Mouse (Mus musculus) hindbrain, embryonic 15.5 days (tissue): ENCODE data around the gene Gja4. TPM values are rescaled to one million over a fixed set of nuclear protein-coding genes. Genes with fewer than 3 reads are reported as not detected.

Experiments used
- ATAC-seq: fragments of 200-750 bp; cut with Nextera tagmentation; 2 replicates; pipeline ENCODE4 v1.8.0; 2017; ENCODE audit warnings: low read depth, moderate number of reproducible peaks, moderate TSS enrichment; ENCODE audit not compliant: low FRiP score
- H3K27ac ChIP-seq: fragments of 300-500 bp; sonication (generic); replicated peaks from 2 replicates; pipeline ENCODE4 v1.5.1; 2015; ENCODE audit warnings: mild to moderate bottlenecking, inconsistent platforms
- H3K27me3 ChIP-seq: fragments of 300-500 bp; sonication (generic); 2 replicates; pipeline ENCODE4 v1.6.1; 2015; ENCODE audit warnings: control low read depth, inconsistent platforms
- H3K36me3 ChIP-seq: fragments of 300-500 bp; sonication (generic); 2 replicates; pipeline ENCODE4 v1.6.1; 2015; ENCODE audit warnings: control low read depth, inconsistent platforms
- H3K4me1 ChIP-seq: fragments of 300-500 bp; sonication (generic); replicated peaks from 2 replicates; pipeline ENCODE4 v1.6.1; 2015; ENCODE audit warnings: control low read depth, inconsistent platforms
- H3K4me2 ChIP-seq: fragments of 300-500 bp; sonication (generic); 2 replicates; pipeline ENCODE4 v1.6.1; 2015; ENCODE audit warnings: moderate library complexity, mild to moderate bottlenecking, inconsistent platforms
- H3K4me3 ChIP-seq: fragments of 300-500 bp; sonication (generic); 2 replicates; pipeline ENCODE4 v1.5.1; 2015; ENCODE audit warnings: mild to moderate bottlenecking, inconsistent platforms
- H3K9ac ChIP-seq: fragments of 300-500 bp; sonication (generic); 2 replicates; pipeline ENCODE4 v1.6.1; 2015; ENCODE audit warnings: inconsistent platforms
- H3K9me3 ChIP-seq: fragments of 300-500 bp; sonication (generic); 2 replicates; pipeline ENCODE4 v1.6.1; 2016; ENCODE audit warnings: control low read depth, inconsistent platforms
- WGBS: fragments of 180-500 bp; shearing (Covaris S2); methylation state at CpG from one replicate; pipeline ENCODE4 v1.1.7; 2015; 5-methylcytosine and 5-hydroxymethylcytosine counted together
- polyA plus RNA-seq: library from polyadenylated mRNA; unstranded; fragments of >200 nt; fragmentation: Nextera tagmentation; extraction: Ambion mirVana; gene quantifications from 2 replicates; pipeline ENCODE4 v1.2.1, GENCODE M21; 2015

Gene Gja4
- polyA plus RNA-seq, 1 experiment from 2014 or later, result 23.2 TPM

GRCm38 (mm10) chr4:127334870-127335504 lies 21.1 kb upstream of the Gja4 start:
- H3K36me3 ChIP-seq, result no peaks in the 10 kb centered on the region

DNA sequence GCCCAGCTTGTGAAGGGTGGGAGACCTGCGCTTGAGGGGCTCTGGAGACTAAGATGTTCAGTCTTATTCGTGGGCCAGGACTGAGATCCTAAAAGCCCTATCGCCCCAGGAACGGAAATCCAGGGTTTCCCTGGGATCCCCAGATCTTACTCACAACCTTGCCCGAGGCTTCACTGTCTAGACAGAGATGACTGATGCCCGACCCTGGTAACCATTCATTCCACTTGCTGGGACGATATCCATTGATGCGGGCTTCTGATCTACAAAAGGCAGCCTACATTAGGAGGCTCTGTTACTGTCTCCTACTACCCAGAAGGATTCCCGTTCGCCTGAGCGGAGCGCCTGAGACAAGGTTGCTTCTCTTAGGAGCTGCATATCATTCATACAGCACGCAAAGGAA lies 17.3 kb upstream of the Gja4 start:
- Histone ChIP-seq H3K36me3 (no peaks in the 10 kb centered on the region), H3K9me3 (no peaks in the 10 kb centered on the region), H3K27ac (no peak overlapping the region), H3K9ac (no peak overlapping the region), H3K4me1 (peaks cover 22% of the 10 kb centered on the region), H3K4me2 (0 out of 2 replicates have a peak overlapping the region, but pooled peaks have one; percentile 54), H3K4me3 (no peak overlapping the region), H3K27me3 (peaks cover 30% of the 10 kb centered on the region)
- ATAC-seq, result no peak
- 8% methylated on average over 13 of the region's 13 CpGs for WGBS

More at GRCm38 (mm10) chr4:127334870-127335504, 21.1 kb upstream of the Gja4 start:
- Histone ChIP-seq H3K9me3 (no peaks in the 10 kb centered on the region), H3K27me3 (peaks cover 25% of the 10 kb centered on the region), H3K4me3 (no peak overlapping the region), H3K9ac (no peak overlapping the region), H3K4me2 (no peak overlapping the region), H3K27ac (no peak overlapping the region), H3K4me1 (peaks cover 16% of the 10 kb centered on the region)
- 42% methylated on average over 5 of the region's 5 CpGs for WGBS
- no peak for ATAC-seq

DNA sequence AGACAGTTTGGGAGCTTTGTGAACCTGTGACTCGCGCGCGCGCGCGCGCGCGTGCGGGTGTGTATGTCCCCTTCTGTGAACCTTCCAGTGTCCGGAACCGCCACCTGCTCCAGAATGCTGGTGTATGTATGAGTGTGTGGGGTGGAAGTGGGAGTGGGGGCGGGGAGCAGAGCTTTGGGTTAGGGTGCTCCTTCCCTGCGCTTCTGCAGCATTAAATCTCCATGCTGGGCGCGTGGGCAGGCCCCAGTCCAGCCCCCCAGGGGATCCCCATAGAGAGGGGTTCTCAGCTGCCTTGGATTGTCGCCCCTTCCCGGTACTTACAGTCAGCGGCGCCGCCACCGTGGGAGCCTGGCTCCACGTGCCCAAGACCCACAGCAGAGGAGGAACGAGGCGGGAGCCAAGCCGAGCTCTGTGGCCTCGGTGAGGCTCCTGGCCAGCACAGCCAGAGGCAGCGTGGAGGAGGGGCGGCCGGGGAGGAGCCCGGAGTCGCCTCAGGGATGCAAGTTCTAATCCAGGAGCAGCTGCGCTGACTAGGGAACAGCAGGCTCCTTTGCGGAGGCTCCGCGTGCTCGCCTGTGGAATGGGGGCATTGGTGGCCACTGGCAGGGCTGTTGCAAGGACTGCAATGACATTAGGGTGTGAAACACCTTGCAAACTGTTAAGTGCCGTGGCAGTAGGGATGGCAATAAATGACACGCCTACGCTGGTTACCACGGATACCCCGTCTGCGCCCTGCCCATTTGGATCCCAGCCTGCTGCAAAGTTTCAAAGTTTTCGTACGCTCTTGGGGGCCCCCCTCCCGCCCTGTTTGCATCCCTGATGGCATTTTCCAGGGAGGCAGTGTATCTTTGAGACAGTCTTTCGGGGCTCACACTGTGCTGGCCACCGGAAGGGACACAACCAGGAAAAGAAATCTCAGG lies 16.6 kb upstream of the Gja4 start, which contains the start of gene Gjb3:
Gjb3 (minus strand) TSS at position 664 of the 920 bp plus-strand sequence.
- peak; percentile 63; the same call in 1 of the 2 replicates for ATAC-seq
- H3K4me3 ChIP-seq, result peak within 1 kb of the TSS; percentile 24
- H3K4me1 ChIP-seq, result peaks cover 22% of the 10 kb centered on the region
- H3K9ac ChIP-seq, result peak within 1 kb of the TSS; percentile 8; the same call in 1 of the 2 replicates
- H3K4me2 ChIP-seq, result peak within 1 kb of the TSS; percentile 54
- WGBS, result under 1% methylated on average over 48 of the region's 49 CpGs
- no peaks in the 10 kb centered on the region for H3K36me3 ChIP-seq
- H3K9me3 ChIP-seq, result no peaks in the 10 kb centered on the region
- H3K27me3 ChIP-seq, result peaks cover 30% of the 10 kb centered on the region
- no peak within 1 kb of the TSS for H3K27ac ChIP-seq

GRCm38 (mm10) chr4:127329751-127330150 lies 15.9 kb upstream of the Gja4 start:
- 4% methylated on average over 13 of the region's 13 CpGs for WGBS
- no peak for ATAC-seq
- H3K36me3 ChIP-seq, result no peaks in the 10 kb centered on the region
- H3K4me3 ChIP-seq, result peak overlapping the region; percentile 24
- H3K4me2 ChIP-seq, result peak overlapping the region; percentile 54
- H3K4me1 ChIP-seq, result peaks cover 22% of the 10 kb centered on the region
- no peaks in the 10 kb centered on the region for H3K9me3 ChIP-seq
- no peak overlapping the region for H3K27ac ChIP-seq
- H3K9ac ChIP-seq, result no peak overlapping the region
- H3K27me3 ChIP-seq, result peaks cover 30% of the 10 kb centered on the region

DNA sequence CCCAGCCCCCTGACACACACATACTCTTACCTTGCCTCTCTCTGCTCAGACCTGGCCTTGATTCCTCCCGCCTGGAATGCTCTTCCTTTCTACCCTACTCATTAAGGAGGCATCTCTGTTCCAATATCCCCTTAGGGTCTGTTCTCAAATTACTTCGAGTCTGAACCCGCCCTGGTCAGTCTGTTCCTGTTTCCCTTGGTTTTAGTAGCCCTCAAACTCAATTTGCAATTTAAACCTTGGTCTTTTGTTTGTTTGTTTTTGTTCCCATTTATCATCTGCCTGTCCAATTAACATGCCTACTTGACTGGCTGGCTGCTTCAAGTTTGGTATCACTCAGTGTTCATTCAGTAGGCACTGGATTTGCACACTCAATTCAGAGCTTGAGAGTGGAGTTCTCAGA lies 15.2 kb upstream of the Gja4 start:
- Histone ChIP-seq H3K9me3 (no peaks in the 10 kb centered on the region), H3K9ac (no peak overlapping the region), H3K36me3 (no peaks in the 10 kb centered on the region), H3K27me3 (peaks cover 30% of the 10 kb centered on the region), H3K4me1 (peaks cover 22% of the 10 kb centered on the region), H3K4me3 (no peak overlapping the region), H3K4me2 (no peak overlapping the region), H3K27ac (no peak overlapping the region)
- WGBS, result 13% methylated on average over 3 of the region's 3 CpGs
- no peak for ATAC-seq

GRCm38 (mm10) chr4:127328378-127328777 lies 14.5 kb upstream of the Gja4 start:
- 70% methylated on average over 7 of the region's 7 CpGs for WGBS
- Histone ChIP-seq H3K27me3 (peaks cover 30% of the 10 kb centered on the region), H3K4me3 (no peak overlapping the region), H3K4me2 (no peak overlapping the region), H3K27ac (no peak overlapping the region), H3K36me3 (no peaks in the 10 kb centered on the region), H3K9me3 (no peaks in the 10 kb centered on the region), H3K9ac (no peak overlapping the region), H3K4me1 (peaks cover 22% of the 10 kb centered on the region)
- ATAC-seq, result no peak

DNA sequence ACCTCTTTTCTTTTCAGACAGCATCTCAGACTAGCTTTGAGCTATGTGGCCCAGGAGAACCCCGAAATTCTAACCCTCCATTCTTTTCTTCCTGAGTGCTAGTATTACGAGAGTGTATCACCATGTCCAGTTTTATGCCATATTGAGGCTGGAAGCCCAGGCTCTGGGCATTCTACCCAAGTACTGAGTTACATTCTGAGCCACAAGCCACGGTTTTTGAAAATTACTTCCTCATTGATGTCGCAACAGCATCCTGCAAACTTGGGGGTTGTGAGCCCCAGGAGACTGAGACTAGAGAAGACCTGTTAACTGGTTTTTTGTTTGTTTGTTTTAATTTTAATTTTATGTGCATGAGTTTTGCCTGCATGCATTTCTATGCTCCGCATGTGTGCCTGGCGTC lies 13.9 kb upstream of the Gja4 start:
- Histone ChIP-seq H3K4me2 (no peak overlapping the region), H3K27me3 (peaks cover 30% of the 10 kb centered on the region), H3K4me3 (no peak overlapping the region), H3K9ac (no peak overlapping the region), H3K4me1 (peaks cover 22% of the 10 kb centered on the region), H3K9me3 (no peaks in the 10 kb centered on the region), H3K27ac (no peak overlapping the region), H3K36me3 (no peaks in the 10 kb centered on the region)
- ATAC-seq, result no peak
- 77% methylated on average over 6 of the region's 6 CpGs for WGBS

DNA sequence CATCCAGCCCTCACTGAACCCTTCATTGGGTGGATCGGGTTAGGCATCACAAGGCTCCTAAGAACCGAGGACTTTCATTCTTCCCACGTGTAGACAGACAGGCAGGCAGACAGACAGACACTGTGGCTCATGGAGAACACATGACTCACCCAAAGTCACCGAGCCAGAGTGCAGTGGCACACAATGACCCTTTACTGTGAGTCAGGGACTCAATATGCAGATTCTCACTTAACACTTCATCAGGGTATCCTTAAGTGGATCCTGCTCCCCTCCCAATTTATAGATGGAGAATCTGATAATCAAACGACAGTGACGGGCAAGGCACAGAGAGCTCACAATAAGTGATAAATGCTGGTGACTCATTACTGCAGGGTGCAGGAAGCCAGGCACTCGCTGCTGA lies 13.4 kb upstream of the Gja4 start:
- Histone ChIP-seq H3K9me3 (no peaks in the 10 kb centered on the region), H3K27ac (no peak overlapping the region), H3K9ac (no peak overlapping the region), H3K27me3 (peaks cover 26% of the 10 kb centered on the region), H3K4me2 (no peak overlapping the region), H3K4me1 (peaks cover 22% of the 10 kb centered on the region), H3K36me3 (no peaks in the 10 kb centered on the region), H3K4me3 (no peak overlapping the region)
- WGBS, result 73% methylated on average over 7 of the region's 7 CpGs
- no peak for ATAC-seq

DNA sequence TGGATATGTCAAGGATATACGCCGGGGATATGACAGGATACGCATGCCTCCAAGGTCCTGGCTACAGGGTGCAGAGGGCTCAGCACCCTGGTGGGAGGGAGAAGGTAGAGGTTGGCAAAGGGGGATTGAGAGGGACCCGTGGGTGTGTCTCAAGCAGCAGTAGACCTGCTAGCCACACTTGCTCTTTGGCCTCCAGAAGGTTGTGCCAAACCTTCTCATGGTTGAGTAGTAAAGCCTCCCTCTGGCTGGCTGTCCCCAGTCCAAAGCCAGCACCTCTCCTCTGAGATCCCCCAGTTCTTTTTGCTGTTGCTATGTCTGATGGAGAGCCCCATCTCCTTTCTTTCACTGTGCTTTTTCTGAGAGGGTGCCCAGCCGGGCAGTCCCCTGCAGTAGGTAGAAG lies 11.4 kb upstream of the Gja4 start:
- no peak overlapping the region for H3K4me3 ChIP-seq
- peaks cover 6% of the 10 kb centered on the region for H3K27me3 ChIP-seq
- ATAC-seq, result no peak
- H3K9ac ChIP-seq, result no peak overlapping the region
- H3K9me3 ChIP-seq, result no peaks in the 10 kb centered on the region
- WGBS, result 87% methylated on average over 5 of the region's 5 CpGs
- no peak overlapping the region for H3K27ac ChIP-seq
- no peak overlapping the region for H3K4me2 ChIP-seq
- H3K36me3 ChIP-seq, result no peaks in the 10 kb centered on the region
- peaks cover 9% of the 10 kb centered on the region for H3K4me1 ChIP-seq

DNA sequence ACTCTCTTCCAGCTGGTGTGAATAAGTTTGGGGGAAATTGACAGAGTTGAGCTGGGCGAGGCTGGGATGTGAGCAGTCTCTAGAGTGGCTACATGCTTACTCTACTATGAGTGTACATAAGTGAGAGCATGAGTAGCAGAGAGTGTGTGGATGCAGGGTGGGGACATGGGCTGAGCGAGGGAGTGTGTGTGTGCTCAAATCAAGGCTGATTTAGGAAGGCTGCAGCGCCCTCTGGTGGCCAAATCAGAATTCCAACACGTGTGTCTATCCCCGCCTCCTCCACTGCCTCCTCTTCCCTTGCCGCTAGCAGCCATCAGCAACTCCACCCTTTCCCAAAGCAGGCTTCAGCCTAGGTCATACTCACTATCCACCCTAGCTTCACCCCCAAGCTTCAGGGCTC lies 10.9 kb upstream of the Gja4 start:
- Histone ChIP-seq H3K4me2 (no peak overlapping the region), H3K4me1 (peaks cover 4% of the 10 kb centered on the region), H3K4me3 (no peak overlapping the region), H3K27ac (no peak overlapping the region), H3K36me3 (no peaks in the 10 kb centered on the region), H3K9ac (no peak overlapping the region), H3K27me3 (peaks cover 5% of the 10 kb centered on the region; the same call in 1 of the 2 replicates), H3K9me3 (no peaks in the 10 kb centered on the region)
- WGBS, result 9% methylated on average over 6 of the region's 6 CpGs
- ATAC-seq, result peak; percentile 69; the same call in 1 of the 2 replicates

GRCm38 (mm10) chr4:127324296-127324695 lies 10.5 kb upstream of the Gja4 start:
- peak; percentile 16; the same call in 1 of the 2 replicates for ATAC-seq
- H3K4me2 ChIP-seq, result no peak overlapping the region
- H3K27ac ChIP-seq, result no peak overlapping the region
- peaks cover 5% of the 10 kb centered on the region; the same call in 1 of the 2 replicates for H3K27me3 ChIP-seq
- no peak overlapping the region for H3K4me3 ChIP-seq
- no peaks in the 10 kb centered on the region for H3K4me1 ChIP-seq
- H3K9ac ChIP-seq, result no peak overlapping the region
- no peaks in the 10 kb centered on the region for H3K9me3 ChIP-seq
- 78% methylated on average over 10 of the region's 10 CpGs for WGBS
- no peaks in the 10 kb centered on the region for H3K36me3 ChIP-seq

GRCm38 (mm10) chr4:127323651-127324050 lies 9.8 kb upstream of the Gja4 start:
- Histone ChIP-seq H3K27me3 (peaks cover 5% of the 10 kb centered on the region; the same call in 1 of the 2 replicates), H3K4me1 (no peaks in the 10 kb centered on the region), H3K9ac (no peak overlapping the region), H3K9me3 (no peaks in the 10 kb centered on the region), H3K27ac (no peak overlapping the region), H3K4me2 (no peak overlapping the region), H3K4me3 (no peak overlapping the region), H3K36me3 (no peaks in the 10 kb centered on the region)
- 82% methylated on average over 3 of the region's 3 CpGs for WGBS
- ATAC-seq, result no peak
